13 mouse cellular contexts compared by ENCODE assay signal in the genomic region with DNA sequence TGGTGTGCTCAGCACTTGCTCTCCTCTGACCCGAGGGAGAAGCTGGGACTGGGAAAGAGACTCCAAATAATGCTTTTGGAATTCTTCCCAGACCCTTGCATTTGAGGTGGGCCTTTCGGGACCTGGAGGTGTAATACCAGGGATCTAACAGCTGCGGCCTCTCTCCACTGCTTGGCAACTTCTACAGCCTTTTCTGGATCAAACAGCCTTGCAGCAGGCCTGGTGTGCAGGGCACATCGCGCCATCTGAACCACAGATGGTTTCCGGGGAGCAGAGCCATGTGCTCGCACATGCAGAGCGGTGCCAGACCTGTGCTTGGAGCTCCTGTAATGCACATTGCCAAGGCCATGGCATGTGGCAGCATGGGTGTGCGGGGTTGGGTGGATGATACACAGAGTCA.
DNase-seq lines count a peak whose midpoint lies in the region; ATAC-seq and TF ChIP-seq lines count a peak whose summit lies in the region.
"Had no signal": no experiment of that assay in that cellular context is flagged by ENCODE, and none has a peak within 500 bp of the region (broad histone marks: within the 10 kb centered on the region; RNA-seq: fewer than 3 reads in every experiment).

No protein-coding gene starts in this region.

- ATAC-seq in forebrain, embryonic 14.5 days: peak; percentile 60; the same call in 1 of the 2 replicates
- no peak for ATAC-seq in forebrain, embryonic 11.5 days (replicated peaks; ENCODE audit: low FRiP score)
- ATAC-seq in midbrain, embryonic 13.5 days: peak; percentile 75
- no peak for ATAC-seq in midbrain, embryonic 15.5 days (replicated peaks)
- peak; percentile 88 for ATAC-seq in hindbrain, postnatal 0 days
- ATAC-seq in limb, embryonic 13.5 days (ENCODE audit: low FRiP score, low read depth): peak; percentile 52; the same call in 1 of the 2 replicates

- no peak overlapping the region for H3K4me2 ChIP-seq in forebrain, embryonic 14.5 days (ENCODE audit: low read length)
- no peak overlapping the region for H3K4me2 ChIP-seq in forebrain, embryonic 11.5 days (ENCODE audit: low read depth, low read length, severe bottlenecking)
- H3K4me2 ChIP-seq in midbrain, embryonic 13.5 days (replicated peaks): no peak overlapping the region
- no peak overlapping the region for H3K4me2 ChIP-seq in midbrain, embryonic 15.5 days
- H3K4me2 ChIP-seq in hindbrain, postnatal 0 days (ENCODE audit: low read depth, low read length): no peak overlapping the region
- H3K4me2 ChIP-seq in limb, embryonic 13.5 days (replicated peaks): no peak overlapping the region

- H3K27ac ChIP-seq in forebrain, embryonic 14.5 days (ENCODE audit: low read depth, low read length): no peak overlapping the region
- no peak overlapping the region for H3K27ac ChIP-seq in forebrain, embryonic 11.5 days (ENCODE audit: low read depth, low read length)
- no peak overlapping the region for H3K27ac ChIP-seq in midbrain, embryonic 13.5 days
- H3K27ac ChIP-seq in midbrain, embryonic 15.5 days: no peak overlapping the region
- H3K27ac ChIP-seq in hindbrain, postnatal 0 days: peak overlapping the region; percentile 2; the same call in 1 of the 2 replicates
- H3K27ac ChIP-seq in limb, embryonic 13.5 days: peak overlapping the region; percentile 59; the same call in 1 of the 2 replicates
- no peak overlapping the region for H3K27ac ChIP-seq in left cerebral cortex, adult 2 months

- H3K4me1 ChIP-seq in forebrain, embryonic 14.5 days (ENCODE audit: control insufficient read depth, insufficient read depth, low read length): no peaks in the 10 kb centered on the region
- H3K4me1 ChIP-seq in forebrain, embryonic 11.5 days (replicated peaks; ENCODE audit: control insufficient read depth, insufficient read depth, low read length): no peaks in the 10 kb centered on the region
- H3K4me1 ChIP-seq in midbrain, embryonic 13.5 days (replicated peaks): no peaks in the 10 kb centered on the region
- no peaks in the 10 kb centered on the region for H3K4me1 ChIP-seq in midbrain, embryonic 15.5 days
- no peaks in the 10 kb centered on the region for H3K4me1 ChIP-seq in hindbrain, postnatal 0 days (ENCODE audit: insufficient read depth, low read length)
- peaks cover 20% of the 10 kb centered on the region for H3K4me1 ChIP-seq in limb, embryonic 13.5 days

- no peaks in the 10 kb centered on the region for H3K9me3 ChIP-seq in forebrain, embryonic 14.5 days (replicated peaks; ENCODE audit: control insufficient read depth, low read length)
- H3K9me3 ChIP-seq in forebrain, embryonic 11.5 days (ENCODE audit: control insufficient read depth, low read length): no peaks in the 10 kb centered on the region
- H3K9me3 ChIP-seq in midbrain, embryonic 13.5 days: no peaks in the 10 kb centered on the region
- no peaks in the 10 kb centered on the region for H3K9me3 ChIP-seq in midbrain, embryonic 15.5 days
- no peaks in the 10 kb centered on the region for H3K9me3 ChIP-seq in hindbrain, postnatal 0 days (ENCODE audit: low read length)
- no peaks in the 10 kb centered on the region for H3K9me3 ChIP-seq in limb, embryonic 13.5 days
- H3K9me3 ChIP-seq: G1E had no signal

- H3K36me3 ChIP-seq in forebrain, embryonic 14.5 days (ENCODE audit: control insufficient read depth, insufficient read depth, low read length): no peaks in the 10 kb centered on the region
- H3K36me3 ChIP-seq in forebrain, embryonic 11.5 days (ENCODE audit: control insufficient read depth, insufficient read depth, low read length): no peaks in the 10 kb centered on the region
- no peaks in the 10 kb centered on the region for H3K36me3 ChIP-seq in midbrain, embryonic 13.5 days
- no peaks in the 10 kb centered on the region for H3K36me3 ChIP-seq in midbrain, embryonic 15.5 days (replicated peaks)
- no peaks in the 10 kb centered on the region for H3K36me3 ChIP-seq in hindbrain, postnatal 0 days (ENCODE audit: insufficient read depth, low read length)
- H3K36me3 ChIP-seq in limb, embryonic 13.5 days: no peaks in the 10 kb centered on the region
- H3K36me3 ChIP-seq: G1E had no signal

- intact Hi-C loops in left cerebral cortex, adult 2 months (cut with DNase I): no loop called here
- intact Hi-C loops in left cerebral cortex, postnatal 14 days (cut with DNase I): no loop called here

- 77% methylated on average over 9 of the region's 9 CpGs for WGBS in forebrain, embryonic 14.5 days
- WGBS in forebrain, embryonic 11.5 days: 93% methylated on average over 9 of the region's 9 CpGs
- 85% methylated on average over 9 of the region's 9 CpGs for WGBS in midbrain, embryonic 13.5 days
- 83% methylated on average over 9 of the region's 9 CpGs for WGBS in midbrain, embryonic 15.5 days
- 60% methylated on average over 9 of the region's 9 CpGs for WGBS in hindbrain, postnatal 0 days
- 63% methylated on average over 9 of the region's 9 CpGs for WGBS in limb, embryonic 13.5 days

- no peak overlapping the region for H3K9ac ChIP-seq in forebrain, embryonic 14.5 days (ENCODE audit: low read length)
- no peak overlapping the region for H3K9ac ChIP-seq in forebrain, embryonic 11.5 days (ENCODE audit: low read length)
- no peak overlapping the region for H3K9ac ChIP-seq in midbrain, embryonic 13.5 days (replicated peaks)
- no peak overlapping the region for H3K9ac ChIP-seq in midbrain, embryonic 15.5 days
- no peak overlapping the region for H3K9ac ChIP-seq in hindbrain, postnatal 0 days (replicated peaks; ENCODE audit: low read length)
- H3K9ac ChIP-seq in limb, embryonic 13.5 days: no peak overlapping the region

- TF ChIP-seq CTCF in hindbrain, postnatal 0 days (IDR thresholded peaks at IDR 0.05; ENCODE audit: low read depth): no peak
- TF ChIP-seq CTCF in left cerebral cortex, adult 2 months (IDR thresholded peaks at IDR 0.05): no peak

- DNase-seq in forebrain, embryonic 14.5 days (ENCODE audit: low spot score): peak; percentile 57
- no peak for DNase-seq in forebrain, embryonic 11.5 days (ENCODE audit: low spot score)
- peak; percentile 76 for DNase-seq in hindbrain, postnatal 0 days (ENCODE audit: low spot score)
- no peak for DNase-seq in left cerebral cortex, adult 2 months (ENCODE audit: extremely low spot score in 1 of 2, low spot score in 2 of 2)
- no peak for DNase-seq in left cerebral cortex, postnatal 14 days (ENCODE audit: low spot score in 2 of 2)
- DNase-seq: adrenal gland, adult 8-10 months; heart, postnatal 14 days; kidney, adult 18-20 months; thymus, postnatal 14 days had no signal

- H3K4me3 ChIP-seq in forebrain, embryonic 14.5 days (ENCODE audit: low read depth, low read length): no peak overlapping the region
- no peak overlapping the region for H3K4me3 ChIP-seq in forebrain, embryonic 11.5 days (ENCODE audit: low read depth, low read length)
- H3K4me3 ChIP-seq in midbrain, embryonic 13.5 days (replicated peaks): no peak overlapping the region
- H3K4me3 ChIP-seq in midbrain, embryonic 15.5 days: no peak overlapping the region
- H3K4me3 ChIP-seq in hindbrain, postnatal 0 days (ENCODE audit: low read length): no peak overlapping the region
- no peak overlapping the region for H3K4me3 ChIP-seq in limb, embryonic 13.5 days
- no peak overlapping the region for H3K4me3 ChIP-seq in left cerebral cortex, adult 2 months

- H3K27me3 ChIP-seq in forebrain, embryonic 14.5 days (replicated peaks; ENCODE audit: control insufficient read depth, insufficient read depth, low read length): no peaks in the 10 kb centered on the region
- no peaks in the 10 kb centered on the region for H3K27me3 ChIP-seq in forebrain, embryonic 11.5 days (ENCODE audit: control insufficient read depth, insufficient read depth, low read length)
- H3K27me3 ChIP-seq in midbrain, embryonic 13.5 days: no peaks in the 10 kb centered on the region
- no peaks in the 10 kb centered on the region for H3K27me3 ChIP-seq in midbrain, embryonic 15.5 days (replicated peaks)
- H3K27me3 ChIP-seq in hindbrain, postnatal 0 days (ENCODE audit: insufficient read depth, low read length): no peaks in the 10 kb centered on the region
- no peaks in the 10 kb centered on the region for H3K27me3 ChIP-seq in limb, embryonic 13.5 days

Comparison
In these comparisons a context has a peak if more than half of its experiments do, and no peak if none do; other contexts are left out.
1. ATAC-seq: peak in forebrain, embryonic 14.5 days (single experiment), midbrain, embryonic 13.5 days (single experiment), hindbrain, postnatal 0 days (single experiment) and limb, embryonic 13.5 days (single experiment); none in forebrain, embryonic 11.5 days (single experiment) and midbrain, embryonic 15.5 days (single experiment).
2. DNase-seq: peak in forebrain, embryonic 14.5 days (single experiment) and hindbrain, postnatal 0 days (single experiment); none in forebrain, embryonic 11.5 days (single experiment), left cerebral cortex, adult 2 months (0 of 2) and left cerebral cortex, postnatal 14 days (0 of 2).
3. H3K27ac ChIP-seq: peak in hindbrain, postnatal 0 days (single experiment) and limb, embryonic 13.5 days (single experiment); none in forebrain, embryonic 14.5 days (single experiment), forebrain, embryonic 11.5 days (single experiment), midbrain, embryonic 13.5 days (single experiment), midbrain, embryonic 15.5 days (single experiment) and left cerebral cortex, adult 2 months (single experiment).